Mouse (Mus musculus) testis, adult 2 months (tissue): ENCODE measurements around the gene Trim66.

Experiments
- CTCF ChIP-seq: fragments of 200-500 bp; IDR thresholded peaks from 2 replicates; pipeline ENCODE4 v1.5.1; 2012; ENCODE audit warnings: low read depth, mild to moderate bottlenecking, inconsistent platforms, low read length, moderate library complexity; ENCODE audit not compliant: control insufficient read depth, insufficient read depth, insufficient replicate concordance
- POLR2A ChIP-seq: fragments of 200-500 bp; IDR thresholded peaks from 2 replicates; pipeline ENCODE4 v1.6.1; 2012; ENCODE audit warnings: low read depth, mild to moderate bottlenecking, inconsistent platforms, low read length, moderate library complexity; ENCODE audit not compliant: control insufficient read depth

DNA sequence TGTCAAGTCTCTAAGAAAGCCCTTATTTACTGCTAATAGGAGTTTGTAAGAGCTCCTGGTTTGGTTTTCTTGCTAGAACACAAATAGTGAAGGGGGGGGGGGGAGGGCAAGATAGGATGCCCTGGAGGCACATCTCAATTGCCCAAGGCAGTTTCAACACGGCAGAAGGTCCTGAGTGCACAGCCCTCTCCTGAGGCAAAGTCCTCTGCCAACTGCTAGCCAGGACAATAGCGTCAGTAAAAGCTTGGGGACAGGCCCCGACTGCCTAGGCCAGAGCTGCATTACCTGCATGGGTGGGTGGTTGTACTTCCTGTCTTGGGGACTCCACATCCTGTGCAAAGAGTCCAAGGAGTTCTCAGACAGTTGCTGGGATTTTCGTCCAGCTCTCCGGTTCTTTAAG lies 36.9 kb upstream of the Trim66 start:
- TF ChIP-seq POLR2A = no peak
- TF ChIP-seq CTCF = no peak
